ENCODE assay signal across 8 mouse cellular contexts in genomic region chr17:14516097-14516496, GRCm38 (mm10).
DNase-seq lines count a peak whose midpoint lies in the region; ATAC-seq and TF ChIP-seq lines count a peak whose summit lies in the region.

No protein-coding gene starts in this region.

- no peaks in the 10 kb centered on the region for H3K4me1 ChIP-seq in forebrain, embryonic 11.5 days (replicated peaks; ENCODE audit: control insufficient read depth, insufficient read depth, low read length)
- H3K4me1 ChIP-seq in intestine, postnatal 0 days (replicated peaks; ENCODE audit: control insufficient read depth, insufficient read depth, low read length), result no peaks in the 10 kb centered on the region
- peaks cover 5% of the 10 kb centered on the region; the same call in 1 of the 2 replicates for H3K4me1 ChIP-seq in neural tube, embryonic 11.5 days (ENCODE audit: control insufficient read depth, insufficient read depth, low read length)

- H3K36me3 ChIP-seq in forebrain, embryonic 11.5 days (ENCODE audit: control insufficient read depth, insufficient read depth, low read length), result no peaks in the 10 kb centered on the region
- no peaks in the 10 kb centered on the region for H3K36me3 ChIP-seq in intestine, postnatal 0 days (ENCODE audit: control insufficient read depth, insufficient read depth)
- H3K36me3 ChIP-seq in neural tube, embryonic 11.5 days (ENCODE audit: control insufficient read depth, insufficient read depth, low read length), result no peaks in the 10 kb centered on the region

- H3K4me3 ChIP-seq in forebrain, embryonic 11.5 days (ENCODE audit: low read depth, low read length), result no peak overlapping the region
- no peak overlapping the region for H3K4me3 ChIP-seq in intestine, postnatal 0 days (ENCODE audit: low read depth, low read length)
- no peak overlapping the region for H3K4me3 ChIP-seq in neural tube, embryonic 11.5 days (ENCODE audit: low read depth, low read length)

- H3K27me3 ChIP-seq in forebrain, embryonic 11.5 days (ENCODE audit: control insufficient read depth, insufficient read depth, low read length), result no peaks in the 10 kb centered on the region
- no peaks in the 10 kb centered on the region for H3K27me3 ChIP-seq in intestine, postnatal 0 days (replicated peaks; ENCODE audit: control insufficient read depth, insufficient read depth, low read length)
- no peaks in the 10 kb centered on the region for H3K27me3 ChIP-seq in neural tube, embryonic 11.5 days (ENCODE audit: control insufficient read depth, insufficient read depth, low read length)

- no peaks in the 10 kb centered on the region for H3K9me3 ChIP-seq in forebrain, embryonic 11.5 days (ENCODE audit: control insufficient read depth, low read length)
- no peaks in the 10 kb centered on the region for H3K9me3 ChIP-seq in intestine, postnatal 0 days (ENCODE audit: control insufficient read depth)
- no peaks in the 10 kb centered on the region for H3K9me3 ChIP-seq in neural tube, embryonic 11.5 days (ENCODE audit: control insufficient read depth, low read length)

- intact Hi-C loops in left cerebral cortex, postnatal 4 days (cut with DNase I), result loop anchor here (5.0 kb wide), 1 partner anchor 229 kb away; no protein-coding TSS in a partner anchor

- no peak overlapping the region for H3K9ac ChIP-seq in forebrain, embryonic 11.5 days (ENCODE audit: low read length)
- H3K9ac ChIP-seq in intestine, postnatal 0 days (ENCODE audit: low read depth, low read length), result no peak overlapping the region
- no peak overlapping the region for H3K9ac ChIP-seq in neural tube, embryonic 11.5 days (ENCODE audit: low read length)

- ATAC-seq in cerebellum, adult (ENCODE audit: insufficient number of reproducible peaks, low FRiP score, low TSS enrichment), result no peak
- ATAC-seq in forebrain, embryonic 11.5 days (replicated peaks; ENCODE audit: low FRiP score), result no peak
- ATAC-seq in intestine, postnatal 0 days, result no peak
- ATAC-seq in neural tube, embryonic 11.5 days (ENCODE audit: insufficient read depth, low FRiP score, low TSS enrichment), result no peak

- H3K27ac ChIP-seq in forebrain, embryonic 11.5 days (ENCODE audit: low read depth, low read length), result no peak overlapping the region
- no peak overlapping the region for H3K27ac ChIP-seq in intestine, postnatal 0 days (ENCODE audit: low read depth, low read length)
- H3K27ac ChIP-seq in neural tube, embryonic 11.5 days (ENCODE audit: low read depth, low read length), result no peak overlapping the region

- peak; percentile 88 for TF ChIP-seq CTCF in intestine, postnatal 0 days (IDR thresholded peaks at IDR 0.05; ENCODE audit: low read depth)

- peak; percentile 27 to 45 for DNase-seq in cerebellum, adult 18-20 months
- peak; percentile 34 for DNase-seq in adrenal gland, adult 2 months
- DNase-seq in forebrain, embryonic 11.5 days (ENCODE audit: low spot score), result peak; percentile 62
- DNase-seq in left cerebral cortex, postnatal 4 days, result peak; percentile 69
- DNase-seq in neural tube, embryonic 11.5 days (ENCODE audit: low spot score), result peak; percentile 64
- peak; percentile 59 for DNase-seq in thymus, postnatal 4 days

- 37% methylated on average over 8 of the region's 8 CpGs for WGBS in forebrain, embryonic 11.5 days
- 23% methylated on average over 8 of the region's 8 CpGs for WGBS in intestine, postnatal 0 days
- WGBS in neural tube, embryonic 11.5 days, result 33% methylated on average over 8 of the region's 8 CpGs

- H3K4me2 ChIP-seq in forebrain, embryonic 11.5 days (ENCODE audit: low read depth, low read length, severe bottlenecking), result no peak overlapping the region
- H3K4me2 ChIP-seq in intestine, postnatal 0 days (replicated peaks; ENCODE audit: low read depth), result no peak overlapping the region
- no peak overlapping the region for H3K4me2 ChIP-seq in neural tube, embryonic 11.5 days (ENCODE audit: low read depth)
